ENCODE assay signal across 22 mouse cellular contexts in genomic region chr9:44082266-44082665, GRCm38 (mm10). TPM values are rescaled to one million over a fixed set of nuclear protein-coding genes. Genes with fewer than 3 reads are reported as not detected.
A peak's percentile ranks its signal among the peaks of the same experiment; 100 is the strongest.
DNase-seq lines count a peak whose midpoint lies in the region; ATAC-seq and TF ChIP-seq lines count a peak whose summit lies in the region.
"Had no signal": no experiment of that assay in that cellular context is flagged by ENCODE, and none has a peak within 500 bp of the region (broad histone marks: within the 10 kb centered on the region; RNA-seq: fewer than 3 reads in every experiment).

No protein-coding gene starts in this region.

- H3K27me3 ChIP-seq in heart, embryonic 13.5 days (replicated peaks), result peaks cover 21% of the 10 kb centered on the region
- H3K27me3 ChIP-seq: Patski had no signal

- no peak overlapping the region for H3K9ac ChIP-seq in heart, embryonic 13.5 days
- H3K9ac ChIP-seq: forebrain, embryonic 13.5 days; forebrain, postnatal 0 days; hindbrain, embryonic 13.5 days had no signal

- TF ChIP-seq CTCF in layer of hippocampus, adult 2 months (conservative IDR thresholded peaks at IDR 0.05), result no peak

- WGBS in heart, embryonic 13.5 days, result 88% methylated on average over 5 of the region's 5 CpGs

- H3K4me2 ChIP-seq in heart, embryonic 13.5 days, result no peak overlapping the region
- H3K4me2 ChIP-seq: forebrain, embryonic 13.5 days; hindbrain, embryonic 13.5 days had no signal

- no peaks in the 10 kb centered on the region for H3K9me3 ChIP-seq in heart, embryonic 13.5 days
- H3K9me3 ChIP-seq: embryonic facial prominence, embryonic 10.5 days; forebrain, embryonic 13.5 days; hindbrain, embryonic 13.5 days had no signal

- no peak overlapping the region for H3K4me3 ChIP-seq in heart, embryonic 13.5 days
- no peak overlapping the region for H3K4me3 ChIP-seq in layer of hippocampus, adult 2 months
- H3K4me3 ChIP-seq: embryonic facial prominence, embryonic 10.5 days; forebrain, embryonic 13.5 days; hindbrain, embryonic 13.5 days had no signal

- peaks cover 2% of the 10 kb centered on the region; the same call in 1 of the 2 replicates for H3K36me3 ChIP-seq in heart, embryonic 13.5 days
- H3K36me3 ChIP-seq: embryonic facial prominence, embryonic 10.5 days; hindbrain, embryonic 13.5 days had no signal

- H3K27ac ChIP-seq in heart, embryonic 13.5 days (replicated peaks), result peak overlapping the region; percentile 98
- H3K27ac ChIP-seq in layer of hippocampus, adult 2 months, result peak overlapping the region; percentile 87
- H3K27ac ChIP-seq: embryonic facial prominence, embryonic 10.5 days; forebrain, embryonic 13.5 days; hindbrain, embryonic 13.5 days; hindbrain, postnatal 0 days had no signal

- peak; percentile 56 for DNase-seq in cerebellum, adult 9-11 months
- DNase-seq in heart, postnatal 14 days, result no peak
- no peak for DNase-seq in layer of hippocampus, adult 2 months (ENCODE audit: low spot score in 2 of 2)
- no peak for DNase-seq in layer of hippocampus, postnatal 10 days (ENCODE audit: low spot score in 2 of 2)
- DNase-seq: adrenal gland, postnatal 14 days; cerebellum, postnatal 10 days; forebrain, postnatal 0 days had no signal

- ATAC-seq in cerebellum, adult (ENCODE audit: insufficient number of reproducible peaks, low FRiP score, low TSS enrichment), result no peak
- no peak for ATAC-seq in heart, embryonic 13.5 days (ENCODE audit: extremely low read depth, insufficient number of reproducible peaks, low FRiP score, low TSS enrichment)
- ATAC-seq: activated CD4-positive, CD25-positive, alpha-beta regulatory T cell, adult 4 months; forebrain, embryonic 13.5 days; forebrain, postnatal 0 days; hindbrain, postnatal 0 days; Patski had no signal

- H3K4me1 ChIP-seq in heart, embryonic 13.5 days, result peaks cover 91% of the 10 kb centered on the region

- intact Hi-C loops in heart, postnatal 14 days (cut with DNase I), result no loop called here

RNA-seq across cellular contexts. Expression of gene Usp2, which starts 15.4 kb away (rescaled TPM):
- 48.5 and 66.0 TPM in 2 replicates for polyA plus RNA-seq in heart, embryonic 13.5 days (2015; fragmentation: Nextera tagmentation; extraction: Ambion mirVana)
- total RNA-seq in heart, postnatal 14 days (2021), result 100 to 1,000 TPM; 149 to 157 TPM
- total RNA-seq in layer of hippocampus, adult 2 months (2021), result 10 to 100 TPM; 79.2 to 82.4 TPM
- total RNA-seq in layer of hippocampus, postnatal 10 days (2021), result 10 to 100 TPM; 41.7 to 47.2 TPM

RNA-seq across cellular contexts. Expression of gene Mfrp, which starts 19.3 kb away (rescaled TPM):
- not detected in 2 replicates for polyA plus RNA-seq in heart, embryonic 13.5 days (2015; fragmentation: Nextera tagmentation; extraction: Ambion mirVana)
- total RNA-seq in heart, postnatal 14 days (2021), result not detected
- total RNA-seq in layer of hippocampus, adult 2 months (2021), result 1 to 10 TPM in 1 of 2 experiments, not detected in 1; 1.3 TPM
- total RNA-seq in layer of hippocampus, postnatal 10 days (2021), result 1 to 10 TPM in 1 of 2 experiments, not detected in 1; 2.4 TPM
- total RNA-seq: adrenal gland, adult 18-20 months; adrenal gland, postnatal 14 days; CH12.LX; gastrocnemius, adult 18-20 months; gastrocnemius, postnatal 36 days; hematopoietic stem cell, adult 5-6 weeks had no signal
- polyA plus RNA-seq: activated CD4-positive, CD25-positive, alpha-beta regulatory T cell, adult 4 months; embryonic facial prominence, embryonic 14.5 days; heart, embryonic 14.5 days had no signal

RNA-seq across cellular contexts. Expression of gene C1qtnf5, which starts 24.8 kb away (rescaled TPM):
- 1.1 and 2.1 TPM in 2 replicates for polyA plus RNA-seq in heart, embryonic 13.5 days (2015; fragmentation: Nextera tagmentation; extraction: Ambion mirVana)
- 10 to 100 TPM; 15.2 to 19.5 TPM for total RNA-seq in heart, postnatal 14 days (2021)
- total RNA-seq in layer of hippocampus, adult 2 months (2021), result 10 to 100 TPM; 12.3 to 14.4 TPM
- 10 to 100 TPM; 16.0 to 17.6 TPM for total RNA-seq in layer of hippocampus, postnatal 10 days (2021)
- total RNA-seq: CH12.LX; hematopoietic stem cell, adult 5-6 weeks had no signal
- polyA plus RNA-seq: activated CD4-positive, CD25-positive, alpha-beta regulatory T cell, adult 4 months had no signal

RNA-seq across cellular contexts. Expression of gene Gm49380, which starts 31.0 kb away (rescaled TPM):
- not detected in 2 replicates for polyA plus RNA-seq in heart, embryonic 13.5 days (2015; fragmentation: Nextera tagmentation; extraction: Ambion mirVana)
- total RNA-seq in heart, postnatal 14 days (2021), result under 1 TPM in 1 of 2 experiments, not detected in 1; 0.12 TPM
- under 1 TPM; 0.27 to 0.38 TPM for total RNA-seq in layer of hippocampus, adult 2 months (2021)
- total RNA-seq in layer of hippocampus, postnatal 10 days (2021), result under 1 TPM in 1 of 2 experiments, not detected in 1; 0.43 TPM
- total RNA-seq: CH12.LX; hematopoietic stem cell, adult 5-6 weeks; hindbrain, postnatal 0 days had no signal
- polyA plus RNA-seq: activated CD4-positive, CD25-positive, alpha-beta regulatory T cell, adult 4 months; forebrain, embryonic 13.5 days; forebrain, postnatal 0 days; hindbrain, postnatal 0 days had no signal

RNA-seq across cellular contexts. Expression of gene Rnf26, which starts 31.1 kb away (rescaled TPM):
- 38.5 and 39.3 TPM in 2 replicates for polyA plus RNA-seq in heart, embryonic 13.5 days (2015; fragmentation: Nextera tagmentation; extraction: Ambion mirVana)
- total RNA-seq in heart, postnatal 14 days (2021), result 10 to 100 TPM; 10.1 to 11.3 TPM
- total RNA-seq in layer of hippocampus, adult 2 months (2021), result 10 to 100 TPM; 29.2 to 30.7 TPM
- total RNA-seq in layer of hippocampus, postnatal 10 days (2021), result 10 to 100 TPM; 30.5 to 30.6 TPM
